8 mouse cellular contexts compared by ENCODE assay signal in genomic region chr8:69774503-69775148, GRCm38 (mm10). TPM values are rescaled to one million over a fixed set of nuclear protein-coding genes. Genes with fewer than 3 reads are reported as not detected.
A peak's percentile ranks its signal among the peaks of the same experiment; 100 is the strongest.
DNase-seq lines count a peak whose midpoint lies in the region; ATAC-seq and TF ChIP-seq lines count a peak whose summit lies in the region.

Gene Gm20422 (minus strand): TSS chr8:69774886.

- no peaks in the 10 kb centered on the region for H3K9me3 ChIP-seq in hindbrain, postnatal 0 days (ENCODE audit: low read length)

- intact Hi-C loops in gastrocnemius, adult 2 months (cut with DNase I), result loop anchor here (2.0 to 10.0 kb wide), 2 partner anchors 16 to 380 kb away; partner anchors contain the start of genes Atp13a1 and Zfp866
- intact Hi-C loops in left cerebral cortex, adult 2 months (cut with DNase I), result no loop called here

- peak within 1 kb of the TSS; percentile 69 for H3K4me2 ChIP-seq in hindbrain, postnatal 0 days (ENCODE audit: low read depth, low read length)

- peak within 1 kb of the TSS; percentile 84 for H3K4me3 ChIP-seq in gastrocnemius, adult 2 months
- peak within 1 kb of the TSS; percentile 83 for H3K4me3 ChIP-seq in hindbrain, postnatal 0 days (ENCODE audit: low read length)
- peak within 1 kb of the TSS; percentile 86 for H3K4me3 ChIP-seq in left cerebral cortex, adult 2 months

- WGBS in hindbrain, postnatal 0 days, result 0% methylated on average over 41 of the region's 41 CpGs

- no peaks in the 10 kb centered on the region for H3K36me3 ChIP-seq in hindbrain, postnatal 0 days (ENCODE audit: insufficient read depth, low read length)

- TF ChIP-seq CTCF in gastrocnemius, adult 2 months (IDR thresholded peaks at IDR 0.05), result no peak
- TF ChIP-seq CTCF in hindbrain, postnatal 0 days (IDR thresholded peaks at IDR 0.05; ENCODE audit: low read depth), result no peak
- no peak; the same call in 1 of the 2 replicates for TF ChIP-seq CTCF in left cerebral cortex, adult 2 months (IDR thresholded peaks at IDR 0.05)

- no peaks in the 10 kb centered on the region for H3K27me3 ChIP-seq in hindbrain, postnatal 0 days (ENCODE audit: insufficient read depth, low read length)

- ATAC-seq in common myeloid progenitor, adult 5-6 weeks (replicated peaks; ENCODE audit: low read depth, poor library complexity, severe bottlenecking), result peak; percentile 100
- peak; percentile 99 for ATAC-seq in hindbrain, postnatal 0 days
- ATAC-seq in megakaryocyte, adult 5-6 weeks (ENCODE audit: poor library complexity, severe bottlenecking), result peak; percentile 98

- DNase-seq in ZHBTc4 (ENCODE audit: low read depth, low spot score), result peak; percentile 99
- peak; percentile 91 for DNase-seq in gastrocnemius, adult 2 months
- peak; percentile 98 for DNase-seq in hindbrain, postnatal 0 days (ENCODE audit: low spot score)
- DNase-seq in left cerebral cortex, adult 2 months (ENCODE audit: extremely low spot score in 1 of 2, low spot score in 2 of 2), result peak; percentile 77 to 89
- peak; percentile 83 to 93 for DNase-seq in right cerebral cortex, adult 2 months (ENCODE audit: low spot score in 2 of 2)
- DNase-seq in urinary bladder, postnatal 14 days (ENCODE audit: low spot score), result peak; percentile 88

- H3K9ac ChIP-seq in hindbrain, postnatal 0 days (replicated peaks; ENCODE audit: low read length), result peak within 1 kb of the TSS; percentile 90

- peak within 1 kb of the TSS; percentile 98 for H3K27ac ChIP-seq in gastrocnemius, adult 2 months
- H3K27ac ChIP-seq in hindbrain, postnatal 0 days, result peak within 1 kb of the TSS; percentile 100
- peak within 1 kb of the TSS; percentile 100 for H3K27ac ChIP-seq in left cerebral cortex, adult 2 months

- H3K4me1 ChIP-seq in hindbrain, postnatal 0 days (ENCODE audit: insufficient read depth, low read length), result peaks cover 8% of the 10 kb centered on the region

RNA-seq across cellular contexts. Expression of gene Gm20422, which starts in this region (rescaled TPM):
- total RNA-seq in common myeloid progenitor, adult 5-6 weeks (2017), result not detected in 2 replicates
- 1 to 10 TPM; 2.4 to 3.0 TPM for total RNA-seq in gastrocnemius, adult 2 months (2021)
- not detected in 2 replicates for total RNA-seq in hindbrain, postnatal 0 days (2014; rRNA removed)
- polyA plus RNA-seq in hindbrain, postnatal 0 days (2015; fragmentation: Nextera tagmentation; extraction: Ambion mirVana), result 0.34 and 0.61 TPM in 2 replicates
- total RNA-seq in left cerebral cortex, adult 2 months (2021), result 1 to 10 TPM in 1 of 2 experiments, under 1 TPM in 1; 1.00 to 1.4 TPM
- not detected in 2 replicates for total RNA-seq in megakaryocyte, adult 5-6 weeks (2015)
- 0.33 and 0.45 TPM in 2 replicates for total RNA-seq in megakaryocyte, adult 5-6 weeks (2017)

Comparison
In these comparisons a context has a peak if more than half of its experiments do, and no peak if none do; other contexts are left out.
1. Peak in every context shown above with its lines: DNase-seq, ATAC-seq, H3K4me3 ChIP-seq and H3K27ac ChIP-seq.
2. Peak in ATAC-seq in common myeloid progenitor, adult 5-6 weeks; RNA of the gene not detected or under 1 TPM.
3. Peak in DNase-seq, ATAC-seq, H3K4me3 ChIP-seq, H3K27ac ChIP-seq, H3K9ac ChIP-seq and H3K4me2 ChIP-seq in hindbrain, postnatal 0 days; RNA of the gene not detected or under 1 TPM.
4. Peak in ATAC-seq in megakaryocyte, adult 5-6 weeks; RNA of the gene not detected or under 1 TPM.